Mouse (Mus musculus) urinary bladder, postnatal 36 days (tissue): ENCODE measurements at regions not wholly inside any gene's neighbourhood (a gene's known extent, or its start where the extent isn't known, plus 50 kb on each side); places are given as distances from the start of the nearest gene placed in this dataset.
"Not testable (repeated sequence)": the region's sequence is repeated elsewhere in the genome, so short reads cannot be mapped to it uniquely, and the experiment has no call there.

ENCODE experiments used
- DNase-seq, 2 experiments: peaks; one replicate each; pipeline ENCODE4 v3.0.0; 2022; ENCODE audit warnings: low spot score in 2 of 2, mixed read lengths in 1 of 2

DNA sequence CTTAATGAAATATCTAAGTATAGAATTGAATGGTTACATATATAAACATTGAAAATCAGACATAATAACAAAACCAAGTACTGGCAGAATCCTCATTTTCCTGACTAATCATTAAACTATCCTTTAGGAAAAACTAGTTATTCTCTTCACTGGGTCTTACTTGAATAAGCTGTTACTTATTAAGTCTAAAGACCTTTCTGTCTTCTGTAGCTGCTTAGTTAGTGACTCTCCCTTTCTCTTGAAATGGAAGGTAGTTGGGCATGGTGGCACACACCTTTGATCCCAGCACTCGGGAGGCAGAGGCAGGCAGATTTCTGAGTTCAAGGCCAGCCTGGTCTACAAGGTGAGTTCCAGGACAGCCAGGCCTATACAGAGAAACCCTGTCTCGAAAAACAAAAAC lies 135.9 kb upstream of the Abcb5 start:
- DNase-seq: not testable (repeated sequence)

GRCm38 (mm10) chr12:119099736-119100135 lies 133.5 kb upstream of the Abcb5 start:
- no peak for DNase-seq

DNA sequence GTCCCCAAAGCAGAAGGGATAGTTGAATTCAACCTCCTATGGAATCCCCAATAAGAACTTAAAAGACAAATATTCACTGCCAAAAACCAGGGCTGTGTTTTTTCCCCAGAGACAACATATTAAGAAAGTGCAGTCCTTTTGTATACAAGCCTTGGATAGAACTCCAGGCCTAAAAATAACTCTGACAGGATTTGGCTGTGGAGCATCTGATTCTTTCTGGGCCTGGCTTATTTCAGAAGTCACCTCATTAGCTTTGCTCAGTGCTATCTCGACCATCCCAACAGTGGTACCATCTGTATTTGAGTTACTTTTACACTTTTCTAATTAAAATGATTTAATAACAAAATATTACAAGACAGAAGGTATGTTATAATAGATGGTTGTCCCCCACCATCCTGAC lies 131.6 kb upstream of the Abcb5 start:
- DNase-seq: no peak

DNA sequence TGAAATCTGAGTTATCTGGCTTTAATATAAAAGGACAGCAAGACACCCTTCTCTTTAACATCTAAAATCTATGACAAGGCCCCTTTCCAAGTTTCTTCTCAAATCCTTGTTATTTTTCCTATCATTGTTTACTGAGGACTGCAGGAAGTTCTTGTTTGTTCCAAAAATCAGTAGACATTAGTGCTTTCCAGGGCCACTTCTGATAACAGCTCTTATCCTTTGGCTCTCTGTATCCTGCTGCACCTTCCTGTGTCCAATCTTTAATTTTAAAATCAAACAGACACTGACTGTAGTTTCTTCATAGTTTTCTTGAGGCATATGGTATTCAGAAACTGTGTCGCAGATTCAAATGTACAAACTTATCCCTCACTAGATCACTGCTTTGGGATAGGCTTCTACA lies 128.1 kb upstream of the Abcb5 start:
- no peak for DNase-seq

- no peak for DNase-seq
Observed at GRCm38 (mm10) chr12:119093402-119093801, 127.2 kb upstream of the Abcb5 start.

GRCm38 (mm10) chr12:119089292-119089691 lies 123.1 kb upstream of the Abcb5 start:
- no peak for DNase-seq

DNA sequence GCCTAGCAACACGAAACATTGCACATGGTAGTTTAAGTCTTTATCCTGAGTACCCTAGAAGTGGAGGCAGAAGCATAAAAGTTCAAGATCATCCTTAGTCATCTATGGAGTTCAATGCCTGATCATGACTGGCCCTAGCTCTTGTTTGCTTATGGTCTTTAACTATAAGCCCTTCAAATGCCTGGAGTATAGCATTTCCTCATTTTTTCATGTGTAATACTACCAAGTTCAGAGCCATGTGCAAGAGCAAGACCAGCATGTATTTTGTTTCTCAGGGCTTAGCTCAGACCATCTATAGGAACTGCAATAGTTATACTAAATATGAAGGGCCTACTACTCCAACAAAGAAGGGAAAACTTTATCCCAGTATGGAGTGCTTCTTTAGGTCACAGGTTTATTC lies 122.4 kb upstream of the Abcb5 start:
- DNase-seq: no peak

DNA sequence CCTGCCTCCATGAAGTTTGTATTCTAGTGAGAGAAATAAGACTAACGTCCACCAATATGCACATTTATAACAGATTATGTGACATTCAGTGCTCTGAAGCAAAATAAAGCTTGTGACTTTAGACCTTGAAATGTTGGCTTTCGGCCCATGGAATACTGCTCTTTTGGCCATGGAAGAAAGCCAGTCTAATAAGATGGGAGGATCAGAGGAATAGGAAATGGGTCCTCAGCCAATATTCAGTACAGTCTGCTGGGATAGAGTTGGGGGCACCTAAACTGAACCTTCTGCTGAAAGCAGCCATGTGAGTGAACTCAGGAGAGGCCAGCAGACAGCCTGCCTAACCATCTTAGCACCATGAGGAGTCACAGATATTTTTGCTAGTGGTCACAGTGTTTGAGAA lies 118.6 kb upstream of the Abcb5 start:
- DNase-seq: no peak

DNA sequence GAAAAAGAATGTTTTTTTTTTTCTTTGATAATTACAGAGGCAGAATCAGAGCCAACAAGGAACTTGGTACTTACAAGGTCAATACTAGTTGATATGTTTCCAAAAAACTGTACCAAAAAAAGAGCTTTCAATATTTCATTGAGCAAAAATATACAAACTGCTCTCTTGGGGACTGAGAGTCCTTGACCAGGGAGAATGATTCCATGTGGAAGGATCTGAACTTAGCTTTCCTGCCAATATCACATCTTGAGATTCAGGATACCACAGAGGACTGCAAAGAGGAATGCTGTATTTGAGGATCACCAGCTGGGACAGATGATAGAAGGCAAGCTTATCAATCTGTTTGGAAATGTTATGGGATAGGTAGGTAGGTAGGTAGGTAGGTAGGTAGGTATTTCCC lies 116.6 kb upstream of the Abcb5 start:
- DNase-seq: no peak

DNA sequence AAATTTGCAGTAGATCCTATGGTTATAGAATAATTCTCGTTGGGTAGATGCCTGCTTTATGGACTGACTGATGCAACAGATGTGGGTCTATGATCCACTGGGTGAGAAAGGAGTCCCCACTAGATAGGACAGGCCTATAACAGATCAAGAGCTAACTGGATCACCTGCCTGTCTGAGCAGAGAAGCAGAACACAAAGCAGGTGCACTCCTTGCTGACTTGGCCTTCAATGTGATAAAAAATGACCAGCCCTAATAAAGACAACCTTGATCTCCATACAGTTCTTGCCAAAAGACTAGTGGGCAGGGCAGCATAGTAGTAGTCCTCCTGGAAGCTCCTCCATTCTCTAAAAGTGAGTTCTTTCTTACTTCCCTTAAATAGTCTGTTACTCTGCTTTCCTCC lies 109.6 kb upstream of the Abcb5 start:
- no peak for DNase-seq

DNA sequence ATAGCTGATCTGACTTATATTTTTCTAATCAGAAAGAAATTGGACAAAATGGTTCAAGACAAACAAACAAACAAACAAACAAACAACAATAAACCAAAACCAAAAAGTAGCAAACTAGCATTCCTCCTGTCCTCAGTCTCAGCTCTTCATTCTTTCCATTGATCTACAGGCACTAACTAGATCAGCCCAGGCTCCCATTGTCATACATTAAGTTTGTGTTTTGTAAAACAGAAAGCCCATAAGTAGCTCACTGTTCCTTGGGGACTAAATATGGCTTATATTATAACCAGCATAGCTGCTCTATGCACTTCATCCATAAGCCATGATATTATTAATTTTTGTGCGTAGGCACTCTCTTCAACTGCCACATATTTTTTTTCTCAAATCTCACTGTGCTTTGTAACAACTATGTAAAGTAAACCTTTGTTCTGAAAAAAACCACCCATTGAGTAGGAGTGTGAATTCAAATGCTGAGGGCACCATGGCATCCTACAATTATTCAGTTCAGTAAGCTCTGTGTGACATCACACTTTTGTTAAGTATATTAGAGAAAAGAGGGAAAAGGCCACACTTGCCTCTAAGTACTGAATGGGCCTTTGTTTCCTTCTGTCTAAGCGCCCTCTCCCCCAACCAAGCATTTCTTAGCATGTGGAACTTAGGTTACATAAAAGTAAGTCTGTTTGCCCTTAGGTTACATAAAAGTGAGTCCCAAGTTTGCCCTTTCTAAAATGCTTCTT lies 108.7 kb upstream of the Abcb5 start:
- no peak for DNase-seq

DNA sequence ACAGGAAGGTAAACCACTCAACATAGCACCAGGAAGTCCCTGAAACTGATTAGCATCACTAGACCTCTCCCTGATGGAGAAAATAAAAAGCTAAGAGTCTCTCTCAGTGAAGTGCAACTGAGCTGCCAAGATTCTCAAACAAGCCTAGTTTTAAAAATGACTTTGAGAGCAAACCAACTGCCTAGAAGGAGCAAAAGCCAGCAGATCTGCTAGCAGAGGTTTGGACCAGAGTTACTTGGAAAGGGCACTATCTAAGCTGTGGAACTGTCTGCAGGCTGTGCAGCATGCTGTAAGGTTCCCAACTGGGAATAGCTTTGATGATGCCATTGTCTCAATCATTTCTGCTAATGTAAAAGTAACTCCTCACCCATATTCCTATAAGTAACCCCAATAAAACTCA lies 107.9 kb upstream of the Abcb5 start:
- DNase-seq: no peak

GRCm38 (mm10) chr12:119070963-119071362 lies 104.7 kb upstream of the Abcb5 start:
- DNase-seq: no peak

DNA sequence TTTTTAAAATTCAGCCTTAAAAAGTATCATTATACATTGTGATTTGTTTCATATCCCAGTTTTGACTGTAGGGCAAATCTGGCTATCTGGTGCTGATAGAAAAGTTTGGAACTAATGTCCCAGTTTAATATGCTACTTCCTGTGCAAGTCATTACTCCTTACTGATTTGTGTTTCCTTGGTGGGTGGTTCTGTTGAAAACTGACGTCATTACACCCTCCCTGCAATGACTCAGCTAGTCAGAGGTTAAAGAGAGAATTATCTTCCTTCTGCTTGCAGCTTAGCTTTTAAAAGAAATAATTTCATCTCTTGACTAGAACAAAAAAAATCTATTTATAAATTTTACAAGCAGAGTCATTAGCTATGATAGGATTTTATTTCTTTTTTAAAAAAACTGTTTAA lies 104.2 kb upstream of the Abcb5 start:
- no peak for DNase-seq

GRCm38 (mm10) chr12:119069747-119070146 lies 103.5 kb upstream of the Abcb5 start:
- DNase-seq: no peak

GRCm38 (mm10) chr12:119068079-119068478 lies 101.9 kb upstream of the Abcb5 start:
- no peak for DNase-seq

- DNase-seq: no peak
Observed at GRCm38 (mm10) chr12:119062931-119063330, 96.7 kb upstream of the Abcb5 start.

DNA sequence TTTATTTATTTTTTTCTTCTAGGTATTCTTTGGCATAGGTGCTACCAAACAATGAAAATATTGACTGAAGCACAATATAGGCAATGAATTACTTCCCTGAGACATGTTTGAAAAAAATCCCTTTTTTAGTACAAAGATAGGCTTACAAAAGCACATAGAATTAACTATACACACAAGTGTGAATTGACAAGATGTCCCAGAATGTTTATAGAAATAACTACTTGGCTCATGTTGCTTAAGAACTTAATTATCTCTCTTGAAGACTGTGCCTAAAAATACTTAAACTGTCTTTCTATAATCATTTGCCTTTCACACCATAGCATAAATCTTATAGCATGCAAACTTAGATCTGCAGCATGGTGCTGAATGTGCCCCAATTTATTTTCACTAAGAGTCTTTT lies 96.3 kb upstream of the Abcb5 start:
- DNase-seq: no peak

DNA sequence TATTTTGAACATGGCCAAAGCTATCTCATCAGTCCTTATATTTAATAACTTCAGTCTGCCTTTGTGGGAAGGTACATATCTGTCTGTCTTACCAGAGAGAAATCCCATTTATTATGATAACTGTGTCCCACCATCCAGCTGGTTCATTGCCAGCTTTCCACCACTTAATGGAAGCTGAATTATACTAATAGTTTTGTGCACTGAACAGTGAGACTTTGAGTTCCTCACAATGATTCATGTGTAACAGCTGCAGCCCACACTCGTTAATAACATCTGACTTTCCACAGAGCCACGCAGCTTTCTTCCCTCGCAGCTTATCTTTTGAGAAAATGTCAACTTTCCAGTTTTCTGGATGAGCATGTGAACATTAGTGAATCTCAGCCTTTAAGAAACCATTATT lies 88.3 kb upstream of the Abcb5 start:
- peak in 1 of 2 experiments; percentile 5 for DNase-seq

GRCm38 (mm10) chr12:119051692-119052379 lies 85.6 kb upstream of the Abcb5 start:
- DNase-seq: no peak

DNA sequence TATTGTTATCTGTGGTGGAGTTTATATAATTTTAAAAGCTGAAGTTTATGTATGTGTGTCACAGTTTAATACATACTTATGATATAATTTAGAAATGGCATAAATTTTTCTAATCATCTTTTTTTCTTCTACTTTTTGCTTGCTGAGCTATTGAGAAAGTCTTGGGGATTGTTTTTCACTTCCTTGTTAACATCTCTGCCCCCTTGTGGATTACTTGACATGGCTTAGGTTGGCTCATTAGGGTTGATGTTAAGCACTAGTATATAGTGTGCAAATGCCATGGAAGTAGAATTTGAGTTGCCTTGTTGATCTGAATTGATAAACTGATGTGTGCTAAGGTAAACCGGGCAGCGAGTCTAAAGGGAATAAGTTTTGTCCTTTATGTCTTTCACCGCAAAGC lies 72.1 kb upstream of the Abcb5 start:
- DNase-seq: no peak

GRCm38 (mm10) chr12:119034828-119035227 lies 68.6 kb upstream of the Abcb5 start:
- DNase-seq: no peak

- DNase-seq: no peak
Observed at GRCm38 (mm10) chr12:119028711-119029110, 62.5 kb upstream of the Abcb5 start.

DNA sequence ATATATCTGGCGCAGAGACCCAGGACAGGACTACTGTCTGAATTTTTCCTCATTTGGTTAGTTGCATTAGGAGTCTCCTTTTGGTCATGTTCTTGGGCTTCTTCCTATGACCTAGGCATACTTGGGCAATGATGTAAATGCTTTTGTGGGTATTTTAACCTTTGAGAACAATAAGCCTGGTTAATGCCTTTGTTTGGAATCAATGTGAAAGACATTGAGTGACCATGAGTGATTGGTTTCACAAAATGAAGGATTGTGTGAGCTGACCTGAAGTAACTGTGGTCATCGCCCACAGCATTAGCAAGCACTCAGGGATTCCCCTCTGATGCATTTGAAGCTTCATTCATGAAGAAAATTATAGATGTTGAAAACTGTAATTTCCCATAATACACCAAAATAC lies 61.9 kb upstream of the Abcb5 start:
- DNase-seq: no peak
